Mouse (Mus musculus): ENCODE measurements around the gene AC129217.1. TPM values are rescaled to one million over a fixed set of nuclear protein-coding genes. Genes with fewer than 3 reads are reported as not detected.
A peak's percentile ranks its signal among the peaks of the same experiment; 100 is the strongest.

The AC129217.1 gene
- polyA plus RNA-seq (2014; fragmentation: Nextera tagmentation; extraction: Ambion mirVana) = not detected in 2 replicates

DNA sequence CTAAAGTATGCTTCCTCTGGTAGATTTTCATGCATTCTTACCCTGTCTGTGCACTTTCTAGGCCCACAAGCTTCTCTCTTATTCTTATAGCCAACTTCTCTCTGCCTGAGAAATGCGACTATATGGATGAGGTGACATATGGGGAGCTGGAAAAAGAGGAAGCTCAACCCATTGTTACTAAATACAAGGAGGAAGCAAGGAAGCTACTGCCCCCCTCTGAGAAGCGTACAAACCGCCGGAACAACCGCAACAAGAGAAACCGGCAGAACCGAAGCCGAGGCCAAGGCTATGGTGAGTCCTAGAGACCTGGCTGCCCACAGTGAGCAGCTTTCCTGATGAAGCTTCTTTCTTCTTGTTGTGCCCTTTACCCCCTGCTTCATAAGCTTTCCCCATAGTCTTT lies at the start of gene AC129217.1:
AC129217.1 (plus strand) TSS at position 114 of the 400 bp plus-strand sequence.
- Histone ChIP-seq H3K4me2 (ENCODE audit: low read length) (no peak within 1 kb of the TSS), H3K27ac (ENCODE audit: low read depth) (no peak within 1 kb of the TSS), H3K9me3 (ENCODE audit: control insufficient read depth, low read length) (no peaks in the 10 kb centered on the region), H3K4me3 (ENCODE audit: low read depth, low read length) (no peak within 1 kb of the TSS), H3K27me3 (replicated peaks; ENCODE audit: control insufficient read depth, insufficient read depth, low read length) (no peaks in the 10 kb centered on the region), H3K9ac (ENCODE audit: low read length) (no peak within 1 kb of the TSS), H3K36me3 (ENCODE audit: control insufficient read depth, insufficient read depth, low read length) (peaks cover 100% of the 10 kb centered on the region), H3K4me1 (replicated peaks; ENCODE audit: control insufficient read depth, insufficient read depth, low read length) (no peaks in the 10 kb centered on the region)
- WGBS = 96% methylated on average over 8 of the region's 8 CpGs
- DNase-seq (ENCODE audit: low spot score) = no peak
- ATAC-seq (replicated peaks; ENCODE audit: low FRiP score, low TSS enrichment, low read depth) = no peak

DNA sequence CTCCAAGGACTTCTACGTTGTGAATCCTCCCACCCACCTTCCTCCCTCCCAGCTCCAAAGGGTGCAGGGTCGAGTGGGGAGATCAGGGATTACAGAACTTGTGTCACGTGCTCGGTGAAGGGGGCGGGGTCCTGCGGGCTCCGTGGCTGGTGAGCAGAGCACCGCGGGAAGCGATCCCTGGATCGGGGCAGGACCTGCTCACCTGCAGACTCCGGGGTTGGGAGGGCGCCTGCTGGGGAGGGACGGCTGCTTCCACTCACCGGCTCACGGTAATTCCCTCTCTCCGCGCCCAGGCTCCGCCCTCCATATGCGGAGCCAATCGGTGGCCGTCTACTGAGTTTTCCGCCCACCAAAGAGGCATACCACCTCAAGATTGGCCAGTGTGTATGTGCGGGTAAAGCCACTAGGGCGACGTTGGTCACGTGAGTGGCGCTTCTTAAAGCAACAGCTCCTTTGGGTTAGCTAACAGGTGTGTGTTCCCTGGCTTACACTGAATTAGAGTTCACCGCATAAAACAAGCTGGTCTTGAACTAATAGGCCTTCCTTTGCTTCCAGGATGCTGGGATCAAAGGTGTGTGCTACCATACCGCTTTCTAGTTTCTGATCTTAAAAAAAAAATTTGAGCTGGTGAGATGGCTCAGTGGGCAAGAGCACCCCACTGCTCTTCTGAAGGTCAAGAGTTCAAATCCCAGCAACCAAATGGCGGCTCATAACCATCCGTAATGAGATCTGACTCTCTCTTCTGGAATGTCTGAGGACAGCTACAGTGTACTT lies 43.4 kb upstream of the AC129217.1 start, which contains the start of gene Taf6l:
Taf6l (minus strand) TSS at position 410 of the 774 bp plus-strand sequence.
- WGBS = under 1% methylated on average over 32 of the region's 32 CpGs
- ATAC-seq (replicated peaks; ENCODE audit: low FRiP score, low TSS enrichment, low read depth) (peak; percentile 100), DNase-seq (ENCODE audit: low spot score) (peak; percentile 91)
- Histone ChIP-seq H3K4me2 (ENCODE audit: low read length) (peak within 1 kb of the TSS; percentile 66), H3K9ac (ENCODE audit: low read length) (peak within 1 kb of the TSS; percentile 66), H3K4me1 (replicated peaks; ENCODE audit: control insufficient read depth, insufficient read depth, low read length) (peaks cover 4% of the 10 kb centered on the region; the same call in 1 of the 2 replicates), H3K27ac (ENCODE audit: low read depth) (peak within 1 kb of the TSS; percentile 82), H3K9me3 (ENCODE audit: control insufficient read depth, low read length) (no peaks in the 10 kb centered on the region), H3K27me3 (replicated peaks; ENCODE audit: control insufficient read depth, insufficient read depth, low read length) (no peaks in the 10 kb centered on the region), H3K36me3 (ENCODE audit: control insufficient read depth, insufficient read depth, low read length) (peaks cover 27% of the 10 kb centered on the region), H3K4me3 (ENCODE audit: low read depth, low read length) (peak within 1 kb of the TSS; percentile 77)

- ATAC-seq (replicated peaks; ENCODE audit: low FRiP score, low TSS enrichment, low read depth) (no peak), DNase-seq (ENCODE audit: low spot score) (no peak)
- H3K4me3 ChIP-seq (ENCODE audit: low read depth, low read length) = no peak overlapping the region
- no peaks in the 10 kb centered on the region for H3K27me3 ChIP-seq (replicated peaks; ENCODE audit: control insufficient read depth, insufficient read depth, low read length)
- H3K9me3 ChIP-seq (ENCODE audit: control insufficient read depth, low read length) = no peaks in the 10 kb centered on the region
- WGBS = 21% methylated on average over 3 of the region's 3 CpGs
- H3K4me1 ChIP-seq (replicated peaks; ENCODE audit: control insufficient read depth, insufficient read depth, low read length) = peaks cover 4% of the 10 kb centered on the region; the same call in 1 of the 2 replicates
- H3K36me3 ChIP-seq (ENCODE audit: control insufficient read depth, insufficient read depth, low read length) = peaks cover 16% of the 10 kb centered on the region
- H3K4me2 ChIP-seq (ENCODE audit: low read length) = no peak overlapping the region
- H3K27ac ChIP-seq (ENCODE audit: low read depth) = no peak overlapping the region
- no peak overlapping the region for H3K9ac ChIP-seq (ENCODE audit: low read length)
Observed at GRCm38 (mm10) chr19:8788521-8788920, 41.1 kb upstream of the AC129217.1 start.

- H3K27me3 ChIP-seq (replicated peaks; ENCODE audit: control insufficient read depth, insufficient read depth, low read length) = no peaks in the 10 kb centered on the region
- H3K9me3 ChIP-seq (ENCODE audit: control insufficient read depth, low read length) = no peaks in the 10 kb centered on the region
- 63% methylated on average over 1 of the region's 1 CpGs for WGBS
- no peak overlapping the region for H3K4me2 ChIP-seq (ENCODE audit: low read length)
- no peak overlapping the region for H3K27ac ChIP-seq (ENCODE audit: low read depth)
- H3K4me1 ChIP-seq (replicated peaks; ENCODE audit: control insufficient read depth, insufficient read depth, low read length) = peaks cover 4% of the 10 kb centered on the region; the same call in 1 of the 2 replicates
- peaks cover 19% of the 10 kb centered on the region for H3K36me3 ChIP-seq (ENCODE audit: control insufficient read depth, insufficient read depth, low read length)
- no peak overlapping the region for H3K4me3 ChIP-seq (ENCODE audit: low read depth, low read length)
- DNase-seq (ENCODE audit: low spot score) = no peak
- ATAC-seq (replicated peaks; ENCODE audit: low FRiP score, low TSS enrichment, low read depth) = no peak
- no peak overlapping the region for H3K9ac ChIP-seq (ENCODE audit: low read length)
Observed at GRCm38 (mm10) chr19:8789171-8789570, 40.4 kb upstream of the AC129217.1 start.

GRCm38 (mm10) chr19:8790171-8790570 lies 39.4 kb upstream of the AC129217.1 start:
- 80% methylated on average over 7 of the region's 7 CpGs for WGBS
- no peak for DNase-seq (ENCODE audit: low spot score)

GRCm38 (mm10) chr19:8798264-8798946 lies 31.2 kb upstream of the AC129217.1 start, which contains the start of gene Polr2g:
Gene Polr2g, minus strand, starts transcription at chr19:8798577.
- DNase-seq (ENCODE audit: low spot score) (peak; percentile 89), ATAC-seq (replicated peaks; ENCODE audit: low FRiP score, low TSS enrichment, low read depth) (peak; percentile 70)
- H3K9me3 ChIP-seq (ENCODE audit: control insufficient read depth, low read length) = no peaks in the 10 kb centered on the region
- H3K36me3 ChIP-seq (ENCODE audit: control insufficient read depth, insufficient read depth, low read length) = peaks cover 22% of the 10 kb centered on the region
- WGBS = 1% methylated on average over 25 of the region's 25 CpGs
- H3K9ac ChIP-seq (ENCODE audit: low read length) = peak within 1 kb of the TSS; percentile 79
- peak within 1 kb of the TSS; percentile 97 for H3K4me2 ChIP-seq (ENCODE audit: low read length)
- peak within 1 kb of the TSS; percentile 94 for H3K4me3 ChIP-seq (ENCODE audit: low read depth, low read length)
- no peaks in the 10 kb centered on the region for H3K27me3 ChIP-seq (replicated peaks; ENCODE audit: control insufficient read depth, insufficient read depth, low read length)
- peaks cover 24% of the 10 kb centered on the region for H3K4me1 ChIP-seq (replicated peaks; ENCODE audit: control insufficient read depth, insufficient read depth, low read length)
- peak within 1 kb of the TSS; percentile 54; the same call in 1 of the 2 replicates for H3K27ac ChIP-seq (ENCODE audit: low read depth)

More at GRCm38 (mm10) chr19:8790171-8790570, 39.4 kb upstream of the AC129217.1 start:
- no peak for ATAC-seq (replicated peaks; ENCODE audit: low FRiP score, low TSS enrichment, low read depth)
- Histone ChIP-seq H3K27me3 (replicated peaks; ENCODE audit: control insufficient read depth, insufficient read depth, low read length) (no peaks in the 10 kb centered on the region), H3K9ac (ENCODE audit: low read length) (no peak overlapping the region), H3K4me3 (ENCODE audit: low read depth, low read length) (no peak overlapping the region), H3K36me3 (ENCODE audit: control insufficient read depth, insufficient read depth, low read length) (peaks cover 29% of the 10 kb centered on the region), H3K4me1 (replicated peaks; ENCODE audit: control insufficient read depth, insufficient read depth, low read length) (peaks cover 4% of the 10 kb centered on the region; the same call in 1 of the 2 replicates), H3K27ac (ENCODE audit: low read depth) (no peak overlapping the region), H3K4me2 (ENCODE audit: low read length) (no peak overlapping the region), H3K9me3 (ENCODE audit: control insufficient read depth, low read length) (no peaks in the 10 kb centered on the region)

- ATAC-seq (replicated peaks; ENCODE audit: low FRiP score, low TSS enrichment, low read depth) = no peak
- H3K27ac ChIP-seq (ENCODE audit: low read depth) = no peak overlapping the region
Observed at GRCm38 (mm10) chr19:8798947-8799315, 30.6 kb upstream of the AC129217.1 start.

DNA sequence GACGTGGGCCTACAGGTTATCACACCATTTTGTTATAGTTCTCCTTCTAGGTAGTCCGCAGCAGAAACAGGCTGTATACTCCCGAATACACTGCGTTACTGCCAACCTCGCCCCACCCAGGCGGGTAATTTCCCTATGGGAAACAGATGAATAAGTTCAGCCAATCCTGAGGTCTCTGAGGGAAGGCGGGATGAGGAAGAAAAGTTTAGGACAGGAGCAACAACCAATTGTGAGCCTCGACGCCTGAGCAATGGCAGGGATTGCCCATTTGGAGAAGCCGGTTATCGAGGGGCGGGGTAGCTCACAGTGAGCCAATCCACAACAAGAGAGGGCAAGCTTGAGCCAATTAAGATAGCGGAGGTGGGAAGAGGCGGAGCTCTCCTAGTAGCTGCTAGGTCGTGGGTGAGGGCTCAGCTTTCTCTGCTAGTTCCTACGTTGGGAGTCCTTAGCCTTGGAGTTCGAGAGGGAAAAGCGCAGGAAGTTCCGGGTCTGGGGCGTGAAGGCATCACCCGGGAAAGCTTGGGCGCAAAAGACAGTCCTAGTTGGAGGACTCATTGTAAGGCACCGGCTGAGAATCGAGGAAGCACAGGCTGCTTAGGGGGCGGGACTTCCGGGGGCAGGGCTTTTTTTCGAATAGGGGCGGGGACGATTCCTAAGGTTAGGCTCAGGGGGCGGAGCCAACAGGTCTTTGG lies 27.3 kb upstream of the AC129217.1 start, which contains the start of gene Zbtb3:
Zbtb3 (plus strand) TSS at position 426 of the 692 bp plus-strand sequence.
- H3K9ac ChIP-seq (ENCODE audit: low read length) = peak within 1 kb of the TSS; percentile 55
- peak within 1 kb of the TSS; percentile 91 for H3K4me2 ChIP-seq (ENCODE audit: low read length)
- peak within 1 kb of the TSS; percentile 69 for H3K4me3 ChIP-seq (ENCODE audit: low read depth, low read length)
- H3K27me3 ChIP-seq (replicated peaks; ENCODE audit: control insufficient read depth, insufficient read depth, low read length) = no peaks in the 10 kb centered on the region
- H3K9me3 ChIP-seq (ENCODE audit: control insufficient read depth, low read length) = no peaks in the 10 kb centered on the region
- ATAC-seq (replicated peaks; ENCODE audit: low FRiP score, low TSS enrichment, low read depth) (peak; percentile 96), DNase-seq (ENCODE audit: low spot score) (peak; percentile 97)
- peaks cover 27% of the 10 kb centered on the region for H3K36me3 ChIP-seq (ENCODE audit: control insufficient read depth, insufficient read depth, low read length)
- H3K4me1 ChIP-seq (replicated peaks; ENCODE audit: control insufficient read depth, insufficient read depth, low read length) = peaks cover 21% of the 10 kb centered on the region
- peak within 1 kb of the TSS; percentile 80 for H3K27ac ChIP-seq (ENCODE audit: low read depth)
- WGBS = under 1% methylated on average over 30 of the region's 30 CpGs

More at GRCm38 (mm10) chr19:8798947-8799315, 30.6 kb upstream of the AC129217.1 start:
- no peak for DNase-seq (ENCODE audit: low spot score)
- Histone ChIP-seq H3K27me3 (replicated peaks; ENCODE audit: control insufficient read depth, insufficient read depth, low read length) (no peaks in the 10 kb centered on the region), H3K4me1 (replicated peaks; ENCODE audit: control insufficient read depth, insufficient read depth, low read length) (peaks cover 24% of the 10 kb centered on the region), H3K4me3 (ENCODE audit: low read depth, low read length) (peak overlapping the region; percentile 94; the same call in 1 of the 2 replicates), H3K4me2 (ENCODE audit: low read length) (peak overlapping the region; percentile 97), H3K9me3 (ENCODE audit: control insufficient read depth, low read length) (no peaks in the 10 kb centered on the region), H3K36me3 (ENCODE audit: control insufficient read depth, insufficient read depth, low read length) (peaks cover 17% of the 10 kb centered on the region), H3K9ac (ENCODE audit: low read length) (no peak overlapping the region)

Measured in intestine, embryonic 14.5 days (tissue).